Mouse (Mus musculus): Measurements from ENCODE around the gene Ager.

DNA sequence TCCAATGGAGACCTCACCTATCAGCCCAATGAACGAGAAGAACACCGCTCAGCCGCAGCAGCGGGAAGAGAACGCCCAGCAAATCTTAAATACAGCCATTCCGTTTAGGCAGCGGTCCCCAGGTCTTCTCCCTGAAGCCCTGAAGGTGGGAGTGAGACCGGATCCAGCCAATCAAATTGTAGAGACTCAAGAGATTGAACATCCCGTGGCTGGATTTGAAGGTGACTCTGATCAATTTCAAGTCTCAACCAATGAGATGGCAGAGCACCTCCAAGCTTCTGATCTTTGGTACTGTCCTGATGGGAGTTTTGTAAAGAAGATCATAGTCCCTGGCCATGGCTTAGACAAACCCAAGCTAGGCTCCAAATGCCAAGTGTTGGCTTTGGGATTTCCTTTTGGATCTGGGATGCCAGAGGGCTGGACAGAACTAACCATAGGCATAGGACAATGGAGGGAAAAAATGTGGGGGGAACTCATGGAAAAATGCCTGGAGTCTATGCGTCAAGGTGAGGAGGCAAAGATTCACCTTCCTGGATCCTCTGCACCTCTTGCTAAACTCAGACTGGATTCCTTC lies 47.7 kb downstream of the Ager start:
- TF ChIP-seq CTCF (conservative IDR thresholded peaks at IDR 0.05; ENCODE audit: low read length) (no peak), POU5F1 (IDR thresholded peaks at IDR 0.05; ENCODE audit: borderline replicate concordance, low read length) (no peak)
